Mouse (Mus musculus) forebrain, embryonic 13.5 days (tissue): ENCODE results near the gene Olfr332. TPM values are rescaled to one million over a fixed set of nuclear protein-coding genes. Genes with fewer than 3 reads are reported as not detected.
"Not testable (repeated sequence)": the region's sequence is repeated elsewhere in the genome, so short reads cannot be mapped to it uniquely, and the experiment has no call there.

Experiments
- ATAC-seq: fragments of 200-750 bp; cut with Nextera tagmentation; 2 replicates; pipeline ENCODE4 v1.8.0; 2017
- H3K27ac ChIP-seq: fragments of 300-500 bp; sonication (generic); 2 replicates; pipeline ENCODE4 v1.5.1; 2015; ENCODE audit warnings: inconsistent platforms, mild to moderate bottlenecking, moderate library complexity
- H3K27me3 ChIP-seq: fragments of 300-500 bp; sonication (generic); 2 replicates; pipeline ENCODE4 v1.6.1; 2015; ENCODE audit warnings: mild to moderate bottlenecking, inconsistent platforms
- H3K36me3 ChIP-seq: fragments of 300-500 bp; sonication (generic); 2 replicates; pipeline ENCODE4 v1.6.1; 2015; ENCODE audit warnings: mild to moderate bottlenecking, inconsistent platforms; ENCODE audit not compliant: poor library complexity, severe bottlenecking
- H3K4me1 ChIP-seq: fragments of 300-500 bp; sonication (generic); 2 replicates; pipeline ENCODE4 v1.6.1; 2015; ENCODE audit warnings: inconsistent platforms
- H3K4me2 ChIP-seq: fragments of 300-500 bp; sonication (generic); 2 replicates; pipeline ENCODE4 v1.6.1; 2015; ENCODE audit warnings: inconsistent platforms, mild to moderate bottlenecking, moderate library complexity
- H3K4me3 ChIP-seq: fragments of 300-500 bp; sonication (generic); 2 replicates; pipeline ENCODE4 v1.5.1; 2015; ENCODE audit warnings: mild to moderate bottlenecking, inconsistent platforms
- H3K9ac ChIP-seq: fragments of 300-500 bp; sonication (generic); 2 replicates; pipeline ENCODE4 v1.6.1; 2015; ENCODE audit warnings: mild to moderate bottlenecking, inconsistent platforms
- H3K9me3 ChIP-seq: fragments of 300-500 bp; sonication (generic); replicated peaks from 2 replicates; pipeline ENCODE4 v1.6.1; 2016; ENCODE audit warnings: inconsistent platforms
- WGBS: fragments of 180-500 bp; shearing (Covaris S2); methylation state at CpG from one replicate; pipeline ENCODE4 v1.1.7; 2015; 5-methylcytosine and 5-hydroxymethylcytosine counted together
- polyA plus RNA-seq: library from polyadenylated mRNA; unstranded; fragments of >200 nt; fragmentation: Nextera tagmentation; extraction: Ambion mirVana; gene quantifications from 2 replicates; pipeline ENCODE4 v1.2.1, GENCODE M21; 2015

Gene Olfr332
- not detected in 2 replicates for polyA plus RNA-seq

DNA sequence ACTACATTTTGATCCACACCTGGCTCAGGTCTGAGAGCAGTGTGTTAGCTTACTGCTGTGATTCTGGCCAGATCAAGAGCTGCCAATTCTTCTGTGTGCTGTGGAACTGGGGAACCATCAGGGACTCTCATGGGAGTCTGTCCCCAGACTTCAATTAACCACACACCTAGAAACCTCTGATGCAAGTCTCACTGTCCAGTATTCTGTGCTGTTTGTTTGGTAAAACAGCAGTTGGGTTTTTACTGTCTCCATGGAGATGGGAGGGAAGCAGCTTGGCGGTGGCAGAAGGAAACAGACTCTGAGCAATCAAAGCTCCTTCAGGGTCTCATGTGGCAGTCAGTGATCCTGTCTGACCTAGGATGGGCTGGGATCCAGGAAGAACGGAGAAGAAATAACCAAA, at the start of gene Olfr332:
Gene Olfr332 (minus strand): TSS at position 101 of the 400 bp plus-strand sequence.
- Histone ChIP-seq H3K9ac (no peak within 1 kb of the TSS), H3K4me1 (no peaks in the 10 kb centered on the region), H3K27me3 (no peaks in the 10 kb centered on the region), H3K36me3 (no peaks in the 10 kb centered on the region), H3K27ac (no peak within 1 kb of the TSS), H3K4me2 (no peak within 1 kb of the TSS), H3K4me3 (no peak within 1 kb of the TSS), H3K9me3 (no peaks in the 10 kb centered on the region)
- WGBS, result 80% methylated on average over 2 of the region's 2 CpGs
- ATAC-seq, result no peak

DNA sequence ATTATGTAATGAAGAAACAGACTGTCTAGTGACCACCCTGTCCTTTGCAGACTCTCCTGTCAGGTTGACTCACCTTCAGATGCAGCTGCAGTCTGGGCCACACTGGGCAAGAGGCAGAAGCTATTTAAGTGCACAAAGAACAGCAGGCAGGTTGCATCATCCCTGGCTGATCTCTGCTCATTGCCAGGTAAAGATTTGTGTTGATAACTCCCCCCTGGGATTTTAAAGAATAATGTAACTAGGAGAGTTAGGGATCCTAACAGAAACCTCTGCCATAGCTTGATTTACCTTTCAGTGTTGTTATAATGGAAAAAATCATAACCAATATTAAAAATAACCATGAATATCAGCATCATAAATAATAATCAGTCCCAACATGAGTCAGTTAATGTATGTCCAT, 42.4 kb upstream of the Olfr332 start, which contains the start of gene Olfr330:
Gene Olfr330 (minus strand): TSS at position 101 of the 400 bp plus-strand sequence.
- not testable (repeated sequence) for H3K9ac ChIP-seq, H3K27me3 ChIP-seq, H3K4me2 ChIP-seq, H3K27ac ChIP-seq, H3K4me3 ChIP-seq, ATAC-seq, H3K4me1 ChIP-seq, H3K36me3 ChIP-seq, H3K9me3 ChIP-seq

DNA sequence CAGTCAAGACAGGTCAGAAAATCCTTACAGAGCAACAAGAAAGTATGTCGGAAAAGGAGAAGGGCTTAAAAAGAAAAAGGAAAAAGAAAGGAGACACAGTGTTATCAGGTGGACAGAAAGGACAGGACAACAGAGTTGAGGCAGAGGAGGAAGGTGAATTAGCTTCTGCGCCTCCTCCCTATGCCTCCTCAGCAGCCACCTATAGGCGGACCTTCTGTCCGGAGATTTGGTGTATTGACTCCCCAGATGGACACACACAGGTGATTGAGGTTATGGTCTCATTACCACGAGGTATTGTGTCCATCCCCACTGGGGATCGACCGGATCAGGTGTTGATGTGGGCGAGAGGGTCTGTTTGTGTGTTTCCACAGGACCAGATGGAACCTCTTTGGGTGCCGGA, 27.4 kb upstream of the Olfr332 start:
- H3K9ac ChIP-seq, ATAC-seq, H3K27ac ChIP-seq, H3K27me3 ChIP-seq, H3K4me1 ChIP-seq, H3K9me3 ChIP-seq, H3K4me3 ChIP-seq, H3K4me2 ChIP-seq, H3K36me3 ChIP-seq: not testable (repeated sequence)
- WGBS, result 88% methylated on average over 8 of the region's 9 CpGs

DNA sequence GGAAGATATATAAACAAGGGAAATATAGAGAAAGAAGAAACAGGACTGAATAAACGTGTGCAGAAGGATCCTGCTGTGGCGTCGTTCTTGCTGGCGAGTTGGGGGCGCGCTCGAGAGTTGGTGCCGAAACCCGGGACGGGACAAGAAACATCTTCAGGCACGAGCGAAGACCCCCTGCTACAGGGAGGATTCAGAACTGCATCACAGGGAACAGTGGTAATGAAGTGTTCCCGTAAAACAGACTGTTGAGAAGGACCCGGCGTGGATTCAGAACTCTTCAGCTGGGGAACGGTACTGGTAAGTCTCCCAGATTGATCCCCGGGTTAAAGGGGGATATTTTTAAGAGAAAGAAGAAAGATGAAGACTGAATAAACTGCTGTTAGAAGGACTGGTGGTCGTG, 26.6 kb upstream of the Olfr332 start:
- not testable (repeated sequence) for H3K4me1 ChIP-seq, H3K27me3 ChIP-seq, H3K4me3 ChIP-seq, H3K27ac ChIP-seq, H3K9ac ChIP-seq, ATAC-seq, H3K9me3 ChIP-seq, H3K36me3 ChIP-seq, H3K4me2 ChIP-seq
- 93% methylated on average over 18 of the region's 18 CpGs for WGBS

DNA sequence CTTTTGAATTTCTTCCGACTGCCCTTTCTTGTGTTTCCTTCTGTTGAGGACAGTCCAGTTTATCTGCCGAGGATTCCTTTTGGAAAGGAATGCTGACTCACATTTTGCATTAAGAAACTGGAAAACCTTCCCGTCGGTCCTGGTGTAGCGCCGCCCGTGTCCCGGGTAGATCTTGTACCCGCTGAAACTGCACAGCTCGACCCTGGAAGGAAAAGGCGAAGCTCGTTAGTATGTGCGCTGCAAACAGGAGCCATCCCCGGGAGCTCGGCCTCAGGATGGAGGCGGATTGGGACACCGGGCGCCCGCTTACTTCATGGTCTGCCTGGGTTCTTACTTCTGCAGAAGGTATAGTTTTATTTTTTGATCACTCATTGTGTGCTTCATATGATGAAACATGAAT, 16.7 kb upstream of the Olfr332 start:
- H3K9me3 ChIP-seq, H3K4me2 ChIP-seq, H3K27me3 ChIP-seq, H3K4me1 ChIP-seq, H3K27ac ChIP-seq, H3K9ac ChIP-seq, H3K4me3 ChIP-seq, H3K36me3 ChIP-seq, ATAC-seq: not testable (repeated sequence)
- WGBS, result 84% methylated on average over 19 of the region's 19 CpGs

DNA sequence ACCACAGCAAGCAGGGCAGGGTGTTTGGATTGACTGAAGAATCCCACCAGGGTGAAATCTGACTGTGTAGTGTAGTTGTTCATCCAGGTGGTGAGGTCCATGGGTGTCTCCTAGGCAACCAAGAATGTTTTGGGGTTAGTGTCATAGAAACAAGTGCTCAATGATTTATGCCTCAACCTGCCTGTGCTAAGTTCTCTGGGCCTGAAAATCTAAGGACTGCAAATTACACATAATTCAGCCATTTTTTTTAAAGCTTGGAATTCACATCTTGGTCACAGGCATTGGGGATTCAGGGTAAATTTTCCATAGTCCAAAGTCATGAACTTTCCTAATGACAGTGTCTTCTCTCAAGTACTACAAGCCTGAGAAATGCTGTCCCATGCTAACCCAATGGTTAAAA, 10.1 kb upstream of the Olfr332 start, which contains the start of gene Olfr331:
Gene Olfr331 (minus strand): TSS at position 101 of the 400 bp plus-strand sequence.
- not testable (repeated sequence) for H3K9ac ChIP-seq, H3K9me3 ChIP-seq, ATAC-seq

DNA sequence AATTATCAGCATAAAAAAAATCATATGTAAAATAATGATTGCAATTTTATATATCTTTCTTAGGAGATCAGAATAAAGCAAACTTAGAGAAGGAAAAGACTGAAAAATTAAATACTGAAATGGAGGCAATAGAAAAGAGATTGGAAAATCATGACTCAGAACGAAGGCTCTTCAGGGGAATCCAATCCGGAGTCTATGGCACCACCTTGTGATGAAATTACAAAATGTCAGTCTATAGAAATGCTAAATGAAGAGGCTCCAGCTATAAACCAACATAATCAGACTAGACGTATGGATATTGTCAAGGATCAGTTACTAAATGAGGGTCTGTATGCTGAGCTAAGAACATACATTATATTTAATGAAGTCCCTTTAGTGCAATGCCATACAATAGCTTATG, 6.9 kb upstream of the Olfr332 start:
- no peak overlapping the region for H3K27ac ChIP-seq
- H3K4me1 ChIP-seq, result no peaks in the 10 kb centered on the region
- no peaks in the 10 kb centered on the region for H3K36me3 ChIP-seq
- H3K4me3 ChIP-seq, result no peak overlapping the region
- no peaks in the 10 kb centered on the region for H3K9me3 ChIP-seq
- H3K27me3 ChIP-seq, result no peaks in the 10 kb centered on the region
- no peak for ATAC-seq
- no peak overlapping the region for H3K9ac ChIP-seq
- 58% methylated on average over 3 of the region's 3 CpGs for WGBS
- H3K4me2 ChIP-seq, result no peak overlapping the region

More for the DNA sequence above, 10.1 kb upstream of the Olfr332 start, which contains the start of gene Olfr331:
- H3K27me3 ChIP-seq, H3K4me2 ChIP-seq, H3K36me3 ChIP-seq, H3K4me1 ChIP-seq, H3K4me3 ChIP-seq, H3K27ac ChIP-seq: not testable (repeated sequence)

DNA sequence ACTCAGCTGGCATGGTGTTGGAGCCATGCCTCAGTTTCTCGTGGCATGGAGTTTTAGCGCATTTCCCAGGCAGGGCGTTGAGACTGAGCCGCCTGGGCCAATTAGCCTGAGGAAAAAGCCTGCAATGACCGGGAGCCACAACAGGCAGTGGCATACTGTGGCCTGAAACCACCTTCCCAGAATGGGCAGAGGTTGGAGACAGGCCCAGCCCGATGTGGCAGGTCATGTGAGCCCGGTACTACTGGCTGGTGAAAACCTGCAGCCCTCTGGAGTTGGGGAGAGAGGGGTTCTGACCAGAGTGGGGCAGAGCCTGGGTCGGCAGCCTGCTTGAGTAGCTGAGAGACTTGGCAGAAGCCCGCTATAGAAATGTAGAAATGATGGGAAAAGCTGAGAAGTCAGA, 6.4 kb upstream of the Olfr332 start:
- Histone ChIP-seq H3K36me3 (no peaks in the 10 kb centered on the region), H3K27me3 (no peaks in the 10 kb centered on the region), H3K4me3 (no peak overlapping the region), H3K4me1 (no peaks in the 10 kb centered on the region), H3K4me2 (no peak overlapping the region), H3K27ac (no peak overlapping the region), H3K9ac (no peak overlapping the region), H3K9me3 (no peaks in the 10 kb centered on the region)
- WGBS, result 81% methylated on average over 9 of the region's 9 CpGs
- ATAC-seq, result no peak

DNA sequence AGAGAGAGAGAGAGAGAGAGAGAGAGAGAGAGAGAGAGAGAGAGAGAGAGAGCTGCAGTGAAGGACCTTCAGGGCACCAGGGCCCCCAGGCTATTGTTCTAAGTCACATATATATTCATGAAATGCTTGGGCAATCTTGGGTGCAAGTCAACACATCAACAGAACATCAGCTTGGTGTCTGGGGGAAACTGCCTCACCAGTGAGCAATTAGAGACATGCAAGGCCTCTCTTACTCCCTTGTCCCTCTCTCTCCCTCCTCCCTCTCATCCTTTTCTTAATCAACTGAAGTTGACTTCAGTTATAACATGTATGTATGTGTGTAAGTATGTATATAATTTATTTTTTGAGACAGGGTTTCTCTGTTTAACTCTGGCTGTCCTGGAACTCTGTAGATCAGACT, 30.2 kb downstream of the Olfr332 start, which contains the start of gene Olfr30:
Gene Olfr30 (minus strand): TSS at position 101 of the 400 bp plus-strand sequence.
- Histone ChIP-seq H3K4me3 (no peak within 1 kb of the TSS), H3K4me2 (no peak within 1 kb of the TSS), H3K9ac (no peak within 1 kb of the TSS), H3K4me1 (no peaks in the 10 kb centered on the region), H3K27ac (no peak within 1 kb of the TSS), H3K9me3 (no peaks in the 10 kb centered on the region), H3K27me3 (no peaks in the 10 kb centered on the region), H3K36me3 (no peaks in the 10 kb centered on the region)
- ATAC-seq, result no peak

DNA sequence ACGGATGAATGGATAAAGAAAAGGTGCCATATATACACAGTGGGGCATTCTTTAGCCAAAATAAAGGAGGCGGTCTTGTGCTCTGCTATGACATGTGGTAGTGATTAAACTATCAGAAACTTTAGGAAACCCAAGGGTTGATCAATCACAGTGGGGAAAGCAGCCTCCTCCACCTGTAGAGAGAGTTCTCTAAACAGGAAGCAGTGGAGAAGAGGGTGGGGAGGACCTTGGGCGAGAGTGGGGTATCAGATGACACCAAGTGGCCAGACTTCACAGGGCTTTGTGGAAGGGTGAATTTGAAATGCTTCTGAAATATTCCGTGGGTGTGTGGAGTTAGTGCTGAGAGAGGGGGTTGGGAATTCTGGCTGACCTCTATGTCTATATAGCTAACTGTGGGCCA, 38.8 kb downstream of the Olfr332 start:
- WGBS, result 72% methylated on average over 4 of the region's 4 CpGs
- Histone ChIP-seq H3K27ac (no peak overlapping the region), H3K4me1 (no peaks in the 10 kb centered on the region), H3K27me3 (no peaks in the 10 kb centered on the region), H3K36me3 (no peaks in the 10 kb centered on the region), H3K9me3 (peaks cover 4% of the 10 kb centered on the region; the same call in 1 of the 2 replicates), H3K9ac (no peak overlapping the region), H3K4me2 (no peak overlapping the region), H3K4me3 (no peak overlapping the region)
- no peak for ATAC-seq

DNA sequence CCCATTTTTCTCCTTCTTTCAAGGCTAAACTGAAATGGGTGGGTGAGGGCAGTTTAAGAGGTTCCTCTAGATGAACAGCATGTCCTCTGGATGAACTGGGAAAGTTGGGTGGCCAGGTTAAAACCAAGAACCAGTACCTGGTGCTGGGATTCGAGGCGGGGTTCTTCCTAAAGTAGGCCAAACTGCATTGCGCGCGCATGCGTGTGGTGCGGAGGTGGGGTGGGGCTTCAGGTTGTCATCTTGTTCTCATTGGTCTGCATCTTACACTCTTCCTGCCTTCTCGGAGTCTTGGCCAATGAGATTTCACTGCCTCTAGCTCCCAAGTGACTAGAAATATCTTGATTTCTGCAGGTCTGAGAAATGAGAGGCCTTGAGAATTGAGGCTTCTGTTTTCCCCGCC, 39.6 kb downstream of the Olfr332 start, which contains the start of gene Lypd9:
Gene Lypd9 (minus strand): TSS at position 165 of the 400 bp plus-strand sequence.
- Histone ChIP-seq H3K9me3 (peaks cover 10% of the 10 kb centered on the region; the same call in 1 of the 2 replicates), H3K4me2 (no peak within 1 kb of the TSS), H3K27ac (no peak within 1 kb of the TSS), H3K27me3 (no peaks in the 10 kb centered on the region), H3K4me3 (no peak within 1 kb of the TSS), H3K9ac (no peak within 1 kb of the TSS), H3K36me3 (no peaks in the 10 kb centered on the region), H3K4me1 (no peaks in the 10 kb centered on the region)
- no peak for ATAC-seq
- 96% methylated on average over 9 of the region's 9 CpGs for WGBS
